Mouse (Mus musculus): ENCODE data around the gene Abhd4.

GRCm38 (mm10) chr14:54265093-54265492 lies 11.1 kb downstream of the Abhd4 start:
- TF ChIP-seq MYOG (IDR thresholded peaks at IDR 0.05; ENCODE audit: control insufficient read depth, extremely low read depth, insufficient read length): no peak
- TF ChIP-seq MAX (IDR thresholded peaks at IDR 0.05): no peak
- no peak for TF ChIP-seq CTCF (IDR thresholded peaks at IDR 0.05; ENCODE audit: control insufficient read depth, insufficient read depth, insufficient read length)
- no peak for TF ChIP-seq CEBPB (IDR thresholded peaks at IDR 0.05; ENCODE audit: low read depth)
- no peak for TF ChIP-seq FOSL1 (IDR thresholded peaks at IDR 0.05; ENCODE audit: insufficient read depth, low read length, poor library complexity, severe bottlenecking)
- TF ChIP-seq MYOD1 (IDR thresholded peaks at IDR 0.05; ENCODE audit: control insufficient read depth, insufficient read length, low read depth): no peak

All from C2C12 (cell line).